Mouse (Mus musculus): ENCODE results near the gene Htra1. TPM values are rescaled to one million over a fixed set of nuclear protein-coding genes. Genes with fewer than 3 reads are reported as not detected.
A peak's percentile ranks its signal among the peaks of the same experiment; 100 is the strongest.

Htra1 gene
- polyA plus RNA-seq, 1 experiment from 2014 or later, result 75.2 TPM

GRCm38 (mm10) chr7:130902929-130903328 lies 33.0 kb upstream of the Htra1 start:
- no peaks in the 10 kb centered on the region for H3K27me3 ChIP-seq (replicated peaks)
- WGBS, result 82% methylated on average over 1 of the region's 1 CpGs
- H3K4me3 ChIP-seq, result no peak overlapping the region
- no peak for ATAC-seq (ENCODE audit: insufficient number of reproducible peaks, low FRiP score)
- no peak overlapping the region for H3K9ac ChIP-seq
- H3K4me2 ChIP-seq, result no peak overlapping the region
- no peaks in the 10 kb centered on the region for H3K9me3 ChIP-seq (replicated peaks)
- peaks cover 45% of the 10 kb centered on the region for H3K36me3 ChIP-seq
- H3K27ac ChIP-seq (ENCODE audit: poor library complexity, severe bottlenecking), result no peak overlapping the region
- H3K4me1 ChIP-seq (replicated peaks), result no peaks in the 10 kb centered on the region

DNA sequence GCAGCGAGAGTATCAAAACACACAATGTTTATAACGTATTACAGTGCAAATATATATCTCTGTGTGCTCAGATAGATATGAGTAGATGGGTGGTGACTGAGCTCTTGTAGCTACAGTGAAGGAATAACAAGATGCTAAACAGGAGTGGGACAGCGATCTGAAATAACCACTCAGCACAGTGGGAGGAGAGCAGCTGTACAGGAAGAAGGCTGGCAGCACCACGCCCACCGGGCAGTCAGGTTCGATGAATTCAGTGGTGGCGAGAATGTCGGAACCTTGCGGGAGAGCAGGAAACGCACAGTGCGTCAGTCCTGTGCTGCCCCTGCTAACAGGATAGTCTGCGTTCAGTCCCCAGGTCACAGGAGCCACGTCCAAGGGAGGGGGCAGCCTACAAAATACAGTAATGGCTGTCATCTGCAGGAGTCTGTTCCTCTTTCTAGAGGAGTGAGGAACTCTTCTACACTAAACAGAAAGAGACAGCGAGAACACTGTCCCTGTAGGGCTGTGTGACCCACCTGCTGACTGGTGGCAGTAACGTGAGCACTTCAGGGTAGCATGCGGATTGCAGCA lies 32.3 kb upstream of the Htra1 start:
- WGBS, result 78% methylated on average over 16 of the region's 16 CpGs
- no peak overlapping the region for H3K9ac ChIP-seq

DNA sequence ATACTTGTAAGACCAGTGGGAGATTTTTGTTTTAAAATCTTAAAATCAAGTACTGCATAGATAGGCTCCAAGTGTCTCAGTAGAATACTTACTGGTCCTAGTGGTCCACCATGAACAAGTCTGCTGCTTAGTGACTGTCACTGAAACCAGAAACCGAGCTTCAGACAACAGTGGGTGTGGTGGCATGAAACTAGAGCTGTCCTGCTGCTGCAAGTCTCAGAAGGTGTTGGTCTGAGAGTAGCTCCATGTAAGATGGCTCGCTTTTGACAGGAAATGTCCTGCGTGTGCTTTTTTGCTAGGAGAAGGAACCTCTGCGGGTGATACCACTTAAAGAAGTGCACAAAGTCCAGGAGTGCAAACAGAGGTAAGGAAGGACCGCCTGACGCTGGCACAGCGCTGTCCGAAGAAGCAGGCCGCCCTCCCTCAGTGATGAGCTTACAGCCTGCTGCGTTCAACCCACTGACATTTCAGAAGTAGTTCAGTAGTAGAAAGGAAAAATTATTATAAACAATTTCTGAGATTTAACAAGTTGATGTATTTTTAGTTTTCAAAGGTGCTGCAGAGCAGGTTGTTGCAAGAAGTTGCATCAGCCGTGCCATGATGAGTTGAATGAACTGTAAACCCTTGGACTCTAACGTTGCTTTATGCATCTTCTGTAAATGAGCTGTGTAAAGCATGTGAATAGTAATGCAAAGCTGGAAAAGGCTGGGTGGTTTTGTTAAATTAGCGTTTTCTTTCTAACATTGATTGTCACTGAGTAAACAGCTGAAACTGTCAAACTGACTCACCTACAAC lies 31.1 kb upstream of the Htra1 start:
- Histone ChIP-seq H3K9ac (no peak overlapping the region), H3K9me3 (replicated peaks) (no peaks in the 10 kb centered on the region), H3K4me3 (no peak overlapping the region), H3K4me2 (no peak overlapping the region), H3K27ac (ENCODE audit: poor library complexity, severe bottlenecking) (no peak overlapping the region), H3K27me3 (replicated peaks) (no peaks in the 10 kb centered on the region), H3K36me3 (peaks cover 44% of the 10 kb centered on the region), H3K4me1 (replicated peaks) (no peaks in the 10 kb centered on the region)
- ATAC-seq (ENCODE audit: insufficient number of reproducible peaks, low FRiP score), result no peak
- 88% methylated on average over 13 of the region's 13 CpGs for WGBS

More for the DNA sequence above, 32.3 kb upstream of the Htra1 start:
- Histone ChIP-seq H3K27me3 (replicated peaks) (no peaks in the 10 kb centered on the region), H3K4me1 (replicated peaks) (no peaks in the 10 kb centered on the region), H3K4me2 (no peak overlapping the region), H3K27ac (ENCODE audit: poor library complexity, severe bottlenecking) (no peak overlapping the region), H3K36me3 (peaks cover 46% of the 10 kb centered on the region), H3K4me3 (no peak overlapping the region), H3K9me3 (replicated peaks) (no peaks in the 10 kb centered on the region)
- no peak for ATAC-seq (ENCODE audit: insufficient number of reproducible peaks, low FRiP score)

DNA sequence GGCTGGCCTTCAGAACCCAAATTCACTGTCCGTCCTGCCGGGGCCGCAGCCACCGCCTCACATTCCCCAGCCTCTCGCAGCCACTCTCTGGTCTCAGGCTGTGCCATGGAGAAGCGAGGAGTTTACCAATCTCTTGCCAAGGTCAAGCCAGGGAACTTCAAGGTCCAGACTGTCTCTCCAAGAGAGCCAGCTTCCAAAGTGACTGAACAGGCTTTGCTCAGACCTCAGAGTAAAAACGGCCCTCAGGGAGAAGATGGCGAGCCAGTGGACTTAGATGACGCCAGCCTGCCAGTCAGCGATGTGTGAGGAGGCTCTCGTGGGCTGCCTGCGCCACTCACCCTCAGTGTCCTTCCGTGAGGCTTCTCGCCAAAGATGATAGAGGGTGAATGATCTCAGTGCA lies 25.1 kb upstream of the Htra1 start:
- Histone ChIP-seq H3K9me3 (replicated peaks) (no peaks in the 10 kb centered on the region), H3K27ac (ENCODE audit: poor library complexity, severe bottlenecking) (no peak overlapping the region), H3K36me3 (peaks cover 43% of the 10 kb centered on the region), H3K4me3 (no peak overlapping the region), H3K9ac (no peak overlapping the region), H3K4me1 (replicated peaks) (no peaks in the 10 kb centered on the region), H3K27me3 (replicated peaks) (no peaks in the 10 kb centered on the region), H3K4me2 (no peak overlapping the region)
- 91% methylated on average over 14 of the region's 14 CpGs for WGBS
- ATAC-seq (ENCODE audit: insufficient number of reproducible peaks, low FRiP score), result no peak

DNA sequence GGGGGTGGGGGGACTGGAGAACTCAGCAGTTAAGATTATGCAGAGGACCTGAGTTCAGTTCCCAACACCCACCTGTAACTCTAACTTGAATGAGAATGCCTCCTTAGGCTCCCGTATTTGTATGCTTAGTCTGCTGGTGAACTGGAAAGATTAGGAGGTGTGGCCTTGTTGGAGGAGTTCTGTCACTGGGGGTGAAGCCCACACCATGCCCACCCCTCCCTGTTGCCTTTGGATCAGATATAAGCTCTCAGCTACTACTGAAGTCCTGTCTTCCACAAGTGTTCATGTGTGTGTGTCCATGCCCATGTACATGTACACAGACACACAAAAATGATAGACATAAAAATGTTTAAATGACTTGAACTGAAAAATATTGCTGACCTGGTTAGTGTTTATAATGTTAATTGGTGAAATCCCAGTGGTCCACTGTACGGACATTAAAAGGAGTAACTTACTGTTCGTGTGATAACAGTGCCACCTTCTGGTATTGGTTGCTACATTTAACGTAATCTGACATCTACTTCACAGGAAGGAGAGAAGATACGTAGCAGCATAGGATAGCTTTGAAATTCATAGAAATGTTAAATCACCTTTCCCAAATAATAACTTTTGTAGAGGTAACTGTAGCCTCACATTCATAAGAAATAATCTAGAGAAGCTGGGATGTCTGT lies 21.1 kb upstream of the Htra1 start:
- Histone ChIP-seq H3K27ac (ENCODE audit: poor library complexity, severe bottlenecking) (no peak overlapping the region), H3K4me2 (no peak overlapping the region), H3K27me3 (replicated peaks) (no peaks in the 10 kb centered on the region), H3K9me3 (replicated peaks) (no peaks in the 10 kb centered on the region), H3K4me3 (no peak overlapping the region), H3K4me1 (replicated peaks) (no peaks in the 10 kb centered on the region), H3K9ac (no peak overlapping the region), H3K36me3 (peaks cover 26% of the 10 kb centered on the region)
- ATAC-seq (ENCODE audit: insufficient number of reproducible peaks, low FRiP score), result no peak
- WGBS, result 42% methylated on average over 5 of the region's 5 CpGs

- Histone ChIP-seq H3K4me1 (replicated peaks) (peaks cover 3% of the 10 kb centered on the region), H3K27me3 (replicated peaks) (no peaks in the 10 kb centered on the region), H3K27ac (ENCODE audit: poor library complexity, severe bottlenecking) (no peak overlapping the region), H3K4me2 (no peak overlapping the region), H3K9me3 (replicated peaks) (no peaks in the 10 kb centered on the region), H3K9ac (no peak overlapping the region), H3K36me3 (peaks cover 11% of the 10 kb centered on the region), H3K4me3 (no peak overlapping the region)
- 66% methylated on average over 2 of the region's 2 CpGs for WGBS
- no peak for ATAC-seq (ENCODE audit: insufficient number of reproducible peaks, low FRiP score)
Measured at GRCm38 (mm10) chr7:130918260-130918659, 17.7 kb upstream of the Htra1 start.

DNA sequence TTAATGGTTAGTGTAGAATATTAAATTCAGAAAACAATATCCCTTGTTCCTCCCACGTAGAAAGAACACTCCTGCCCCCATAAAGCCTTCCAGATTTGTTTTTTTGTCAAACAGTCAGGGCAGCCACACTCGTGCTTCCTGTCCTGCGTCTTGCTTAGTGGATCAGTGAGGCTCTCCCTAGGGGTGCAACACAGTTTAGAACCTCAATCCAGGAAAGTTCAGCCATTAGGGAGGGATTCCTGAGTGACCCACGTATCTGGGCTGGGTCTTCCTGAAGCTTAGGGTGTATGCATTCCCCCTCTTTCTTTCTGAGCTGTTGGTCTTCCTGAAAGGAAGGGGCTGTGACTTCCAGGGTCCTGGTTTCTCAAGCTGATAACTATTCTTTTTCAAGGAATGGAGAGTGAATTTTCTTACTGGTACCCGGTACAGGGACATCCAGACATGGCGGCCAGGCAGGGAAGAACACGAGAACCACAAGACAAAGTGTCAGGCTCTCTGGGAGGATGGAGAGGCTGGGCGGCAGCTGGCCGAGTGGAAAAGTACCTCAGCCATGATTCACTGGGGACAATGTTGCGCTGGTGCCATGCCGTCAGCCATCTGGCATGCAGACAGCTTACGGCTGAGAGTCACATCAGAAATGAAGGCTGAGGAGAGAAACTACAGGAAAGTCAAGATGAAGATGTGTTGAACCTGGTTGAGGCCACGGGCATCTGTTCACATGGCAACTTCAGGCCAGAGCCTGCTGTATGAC lies 12.8 kb upstream of the Htra1 start:
- Histone ChIP-seq H3K4me2 (no peak overlapping the region), H3K27me3 (replicated peaks) (no peaks in the 10 kb centered on the region), H3K36me3 (no peaks in the 10 kb centered on the region), H3K4me3 (no peak overlapping the region), H3K9me3 (replicated peaks) (no peaks in the 10 kb centered on the region), H3K27ac (ENCODE audit: poor library complexity, severe bottlenecking) (no peak overlapping the region), H3K9ac (no peak overlapping the region), H3K4me1 (replicated peaks) (peaks cover 6% of the 10 kb centered on the region)
- WGBS, result 71% methylated on average over 13 of the region's 13 CpGs
- ATAC-seq (ENCODE audit: insufficient number of reproducible peaks, low FRiP score), result no peak

DNA sequence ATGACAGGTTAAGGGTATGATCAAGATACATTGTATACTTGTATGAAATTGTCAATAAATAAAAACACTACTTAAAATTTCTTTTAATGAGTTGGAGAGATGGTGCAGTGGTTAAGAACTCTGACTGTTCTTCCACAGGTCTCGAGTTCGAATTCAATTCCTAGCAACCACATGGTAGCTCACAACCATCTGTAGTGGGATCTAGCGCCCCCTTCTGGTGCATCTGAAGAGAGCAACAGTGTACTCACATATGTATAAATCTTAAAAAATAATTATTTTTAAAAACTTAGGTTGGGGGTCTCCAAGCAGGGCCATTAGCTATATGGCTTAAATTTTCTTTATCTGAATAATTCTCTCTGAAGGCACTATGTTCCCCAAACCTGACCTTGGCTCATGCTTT lies 5.5 kb upstream of the Htra1 start:
- peaks cover 25% of the 10 kb centered on the region for H3K27me3 ChIP-seq (replicated peaks)
- no peaks in the 10 kb centered on the region for H3K36me3 ChIP-seq
- H3K4me3 ChIP-seq, result no peak overlapping the region
- H3K9ac ChIP-seq, result no peak overlapping the region
- WGBS, result 59% methylated on average over 3 of the region's 3 CpGs
- H3K4me1 ChIP-seq (replicated peaks), result peaks cover 7% of the 10 kb centered on the region
- H3K4me2 ChIP-seq, result no peak overlapping the region
- peaks cover 3% of the 10 kb centered on the region; the same call in 1 of the 2 replicates for H3K9me3 ChIP-seq (replicated peaks)
- no peak for ATAC-seq (ENCODE audit: insufficient number of reproducible peaks, low FRiP score)
- no peak overlapping the region for H3K27ac ChIP-seq (ENCODE audit: poor library complexity, severe bottlenecking)

DNA sequence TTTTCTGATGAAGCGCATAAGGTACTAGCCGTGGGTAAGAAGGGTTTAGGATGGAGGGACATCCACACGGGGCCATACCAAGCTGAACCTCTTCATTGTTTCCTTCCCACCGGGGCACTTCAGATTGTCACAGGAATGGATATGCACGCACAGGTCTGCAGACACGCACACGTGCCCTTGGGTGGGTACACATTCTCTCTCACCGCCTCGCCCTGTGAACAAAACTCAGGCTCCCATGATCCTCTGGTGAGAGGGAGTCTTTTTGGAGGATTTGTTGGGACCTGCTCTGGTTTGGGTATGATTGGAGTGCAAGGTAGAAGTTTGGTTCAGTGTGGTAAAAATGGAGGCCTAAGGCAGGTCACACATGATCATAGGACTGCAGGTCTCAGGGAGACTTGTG lies 3.0 kb upstream of the Htra1 start:
- 79% methylated on average over 9 of the region's 9 CpGs for WGBS
- H3K27me3 ChIP-seq (replicated peaks), result peaks cover 29% of the 10 kb centered on the region
- H3K4me2 ChIP-seq, result no peak overlapping the region
- peaks cover 3% of the 10 kb centered on the region; the same call in 1 of the 2 replicates for H3K9me3 ChIP-seq (replicated peaks)
- H3K36me3 ChIP-seq, result no peaks in the 10 kb centered on the region
- H3K27ac ChIP-seq (ENCODE audit: poor library complexity, severe bottlenecking), result no peak overlapping the region
- ATAC-seq (ENCODE audit: insufficient number of reproducible peaks, low FRiP score), result no peak
- peaks cover 17% of the 10 kb centered on the region for H3K4me1 ChIP-seq (replicated peaks)
- H3K4me3 ChIP-seq, result no peak overlapping the region
- no peak overlapping the region for H3K9ac ChIP-seq

GRCm38 (mm10) chr7:130934654-130935053 lies 1.3 kb upstream of the Htra1 start:
- H3K4me2 ChIP-seq, result peak overlapping the region; percentile 87; the same call in 1 of the 2 replicates
- H3K27ac ChIP-seq (ENCODE audit: poor library complexity, severe bottlenecking), result no peak overlapping the region
- H3K27me3 ChIP-seq (replicated peaks), result peaks cover 36% of the 10 kb centered on the region
- 81% methylated on average over 4 of the region's 4 CpGs for WGBS
- peaks cover 20% of the 10 kb centered on the region for H3K4me1 ChIP-seq (replicated peaks)
- ATAC-seq (ENCODE audit: insufficient number of reproducible peaks, low FRiP score), result no peak
- no peak overlapping the region for H3K9ac ChIP-seq
- no peak overlapping the region for H3K4me3 ChIP-seq
- H3K36me3 ChIP-seq, result no peaks in the 10 kb centered on the region
- peaks cover 3% of the 10 kb centered on the region; the same call in 1 of the 2 replicates for H3K9me3 ChIP-seq (replicated peaks)

GRCm38 (mm10) chr7:130935421-130935792 lies 504 bp upstream of the Htra1 start:
- Histone ChIP-seq H3K9ac (peak overlapping the region; percentile 68), H3K9me3 (replicated peaks) (peaks cover 3% of the 10 kb centered on the region; the same call in 1 of the 2 replicates), H3K27ac (ENCODE audit: poor library complexity, severe bottlenecking) (no peak overlapping the region), H3K4me2 (peak overlapping the region; percentile 87), H3K4me3 (peak overlapping the region; percentile 61), H3K4me1 (replicated peaks) (peaks cover 27% of the 10 kb centered on the region), H3K27me3 (replicated peaks) (peaks cover 36% of the 10 kb centered on the region), H3K36me3 (no peaks in the 10 kb centered on the region)
- WGBS, result 13% methylated on average over 16 of the region's 16 CpGs
- no peak for ATAC-seq (ENCODE audit: insufficient number of reproducible peaks, low FRiP score)

All from heart, embryonic 12.5 days (tissue).